Mouse (Mus musculus): ENCODE results near the gene 2300002M23Rik. TPM values are rescaled to one million over a fixed set of nuclear protein-coding genes. Genes with fewer than 3 reads are reported as not detected.

The 2300002M23Rik gene
- total RNA-seq (2021): not detected
- long read RNA-seq, experiment 1: 0 reads
- long read RNA-seq, experiment 2: 0 reads

- no peak for DNase-seq
Observed at GRCm38 (mm10) chr17:35567150-35567549, at the start of gene 2300002M23Rik. Gene 2300002M23Rik (plus strand): TSS chr17:35567450.

GRCm38 (mm10) chr17:35517526-35517925, 49.7 kb upstream of the 2300002M23Rik start:
- peak; percentile 30 for DNase-seq

- DNase-seq: peak; percentile 23
Observed at GRCm38 (mm10) chr17:35524354-35524753, 42.9 kb upstream of the 2300002M23Rik start.

- DNase-seq: no peak
Observed at GRCm38 (mm10) chr17:35526644-35527043, 40.6 kb upstream of the 2300002M23Rik start.

- DNase-seq: no peak
Observed at GRCm38 (mm10) chr17:35532360-35532759, 34.9 kb upstream of the 2300002M23Rik start.

- DNase-seq: no peak
Observed at GRCm38 (mm10) chr17:35532901-35533300, 34.3 kb upstream of the 2300002M23Rik start, which contains the start of gene Psors1c2. Gene Psors1c2 (plus strand): TSS chr17:35533201.

- peak; percentile 85 for DNase-seq
Observed at GRCm38 (mm10) chr17:35534343-35534742, 32.9 kb upstream of the 2300002M23Rik start.

GRCm38 (mm10) chr17:35537421-35537820, 29.8 kb upstream of the 2300002M23Rik start:
- DNase-seq: no peak

- DNase-seq: no peak
Observed at GRCm38 (mm10) chr17:35538476-35538875, 28.8 kb upstream of the 2300002M23Rik start.

GRCm38 (mm10) chr17:35539540-35539939, 27.7 kb upstream of the 2300002M23Rik start:
- no peak for DNase-seq

- no peak for DNase-seq
Observed at GRCm38 (mm10) chr17:35542761-35543411, 24.4 kb upstream of the 2300002M23Rik start.

- DNase-seq: no peak
Observed at GRCm38 (mm10) chr17:35543412-35543861, 23.8 kb upstream of the 2300002M23Rik start.

GRCm38 (mm10) chr17:35544001-35544400, 23.2 kb upstream of the 2300002M23Rik start:
- no peak for DNase-seq

GRCm38 (mm10) chr17:35544680-35545079, 22.6 kb upstream of the 2300002M23Rik start:
- DNase-seq: peak; percentile 71

GRCm38 (mm10) chr17:35547465-35547864, 19.8 kb upstream of the 2300002M23Rik start:
- no peak for DNase-seq

GRCm38 (mm10) chr17:35548636-35549035, 18.6 kb upstream of the 2300002M23Rik start:
- no peak for DNase-seq

- peak; percentile 84 for DNase-seq
Observed at GRCm38 (mm10) chr17:35549437-35550142, 17.7 kb upstream of the 2300002M23Rik start.

- DNase-seq: no peak
Observed at GRCm38 (mm10) chr17:35550143-35550494, 17.1 kb upstream of the 2300002M23Rik start.

GRCm38 (mm10) chr17:35550871-35551270, 16.4 kb upstream of the 2300002M23Rik start:
- DNase-seq: no peak

- peak; percentile 64 for DNase-seq
Observed at GRCm38 (mm10) chr17:35551881-35552414, 15.3 kb upstream of the 2300002M23Rik start, which contains the start of gene Cdsn. Gene Cdsn (plus strand): TSS chr17:35552128.

GRCm38 (mm10) chr17:35554321-35554720, 12.9 kb upstream of the 2300002M23Rik start:
- no peak for DNase-seq

- no peak for DNase-seq
Observed at GRCm38 (mm10) chr17:35554761-35555397, 12.4 kb upstream of the 2300002M23Rik start.
